Mouse (Mus musculus) liver (tissue): ENCODE measurements around the gene Foxf2.

Source experiments
- DNase-seq: peaks from one replicate; pipeline ENCODE4 v3.0.0-alpha.2; 2020; ENCODE audit warnings: mixed read lengths

Foxf2 gene

GRCm38 (mm10) chr13:31626183-31626801 is 676 bp downstream of the Foxf2 start:
- DNase-seq: peak; percentile 13

- DNase-seq: no peak
These were observed 1.5 kb downstream of the Foxf2 start for GRCm38 (mm10) chr13:31626991-31627625.

DNA sequence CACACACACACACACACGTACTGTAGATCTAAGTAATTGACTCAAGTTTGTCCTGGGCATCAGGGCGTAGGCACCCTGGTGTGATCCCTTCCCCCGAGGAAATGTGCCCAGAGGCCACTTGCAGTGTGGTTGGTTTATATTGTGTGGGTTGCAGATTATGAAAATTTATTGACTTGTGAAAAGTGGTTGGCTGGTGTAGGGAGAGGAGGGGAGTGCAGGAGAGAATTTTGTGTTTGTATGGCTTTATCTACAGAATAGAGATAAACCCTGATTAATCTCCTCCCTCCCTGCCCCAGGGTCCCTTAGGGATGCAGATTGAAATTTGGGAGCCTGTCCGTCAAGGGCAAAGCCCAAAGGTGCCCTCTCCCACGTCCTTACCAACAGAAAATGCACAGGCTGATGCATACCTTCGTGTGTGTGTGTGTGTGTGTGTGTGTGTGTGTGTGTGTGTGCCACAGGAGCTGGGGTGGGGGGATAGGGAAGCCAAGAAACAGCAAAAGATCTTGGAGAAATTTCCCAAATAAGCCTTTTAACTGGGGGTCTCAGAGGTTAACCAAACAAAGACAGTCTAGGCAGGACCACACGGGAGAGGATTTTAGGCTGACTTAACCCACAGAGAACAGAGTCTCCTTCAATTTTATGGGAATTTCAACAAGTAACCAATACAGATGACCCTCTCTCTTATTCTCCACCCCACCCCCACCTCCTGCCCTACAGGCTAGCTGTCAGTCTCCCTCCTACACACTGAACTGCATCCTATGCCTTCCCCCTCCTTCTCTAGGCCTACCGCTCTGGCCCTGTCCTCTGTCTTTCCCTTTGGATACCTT is 2.5 kb downstream of the Foxf2 start:
- DNase-seq: no peak

- DNase-seq: no peak
These were observed 3.1 kb downstream of the Foxf2 start for GRCm38 (mm10) chr13:31628691-31629180.

DNA sequence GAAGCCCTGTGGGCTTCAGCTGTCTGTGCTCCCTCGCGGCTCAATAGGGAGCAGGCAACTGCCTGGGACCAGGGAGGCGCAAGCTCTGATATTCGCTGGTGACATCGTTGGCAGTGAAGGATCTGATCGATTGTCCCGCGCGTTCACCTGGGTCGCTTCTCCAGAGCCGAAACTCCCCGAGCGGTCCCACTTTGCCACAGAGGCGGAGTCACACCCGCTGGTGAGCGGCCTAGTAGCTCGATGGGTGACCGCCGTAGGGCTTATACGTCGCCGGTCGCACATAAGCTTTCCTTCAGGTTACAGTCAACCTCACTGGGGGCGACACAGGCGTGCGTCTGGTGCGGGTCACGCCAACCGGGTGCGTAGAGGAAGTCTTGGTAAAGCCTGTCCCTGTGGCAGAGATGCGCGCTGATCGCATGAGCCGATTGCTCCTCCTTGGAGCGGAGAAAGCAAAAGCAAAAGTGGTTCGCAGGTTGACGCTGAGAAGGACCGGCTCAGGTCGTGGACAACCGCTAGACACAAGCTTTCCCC is 3.8 kb downstream of the Foxf2 start:
- DNase-seq: no peak

DNA sequence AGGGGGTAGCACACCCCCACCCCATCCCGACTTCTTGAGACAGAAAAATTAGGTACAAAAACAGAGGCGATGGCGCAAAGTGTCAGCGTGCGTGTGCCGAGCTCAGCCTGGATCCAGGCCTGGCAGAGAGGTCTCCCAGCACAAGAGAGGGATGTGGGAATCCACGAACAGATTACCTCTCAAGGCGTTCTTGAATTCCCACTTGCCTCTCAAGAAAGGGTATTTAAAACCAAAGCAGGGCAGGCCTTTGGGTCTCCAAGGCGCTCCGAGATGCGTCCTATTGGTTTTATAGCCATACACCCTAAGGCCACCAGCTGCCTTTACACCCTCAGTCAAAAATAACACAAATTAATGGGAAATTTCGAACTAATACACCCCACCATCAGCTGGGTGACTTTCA is 4.4 kb downstream of the Foxf2 start:
- DNase-seq: no peak

GRCm38 (mm10) chr13:31630551-31630950 is 4.9 kb downstream of the Foxf2 start:
- no peak for DNase-seq

GRCm38 (mm10) chr13:31631291-31631690 is 5.7 kb downstream of the Foxf2 start:
- DNase-seq: no peak

- peak; percentile 65 for DNase-seq
These were observed 6.8 kb downstream of the Foxf2 start for GRCm38 (mm10) chr13:31632450-31632849.

DNA sequence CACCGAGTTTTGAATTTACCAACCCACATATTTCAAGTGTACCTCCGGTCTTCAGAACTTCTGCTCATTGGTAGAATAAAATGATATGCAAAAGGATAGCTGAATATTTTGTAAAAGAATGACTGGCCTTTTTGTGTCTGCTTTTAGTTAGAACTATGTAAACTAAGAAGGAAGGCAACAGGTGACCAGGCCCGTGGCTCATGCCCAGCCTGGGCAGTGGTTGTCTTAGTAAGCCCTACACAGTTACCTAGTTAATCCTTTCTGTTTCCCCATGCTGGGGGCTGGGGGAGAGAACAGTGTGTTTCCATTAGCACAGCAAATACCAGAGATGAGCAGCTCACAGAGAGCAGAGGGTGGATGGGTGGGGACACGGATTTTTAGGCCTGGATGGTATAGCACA is 7.6 kb downstream of the Foxf2 start:
- no peak for DNase-seq

- no peak for DNase-seq
These were observed 9.9 kb downstream of the Foxf2 start for GRCm38 (mm10) chr13:31635546-31635945.

DNA sequence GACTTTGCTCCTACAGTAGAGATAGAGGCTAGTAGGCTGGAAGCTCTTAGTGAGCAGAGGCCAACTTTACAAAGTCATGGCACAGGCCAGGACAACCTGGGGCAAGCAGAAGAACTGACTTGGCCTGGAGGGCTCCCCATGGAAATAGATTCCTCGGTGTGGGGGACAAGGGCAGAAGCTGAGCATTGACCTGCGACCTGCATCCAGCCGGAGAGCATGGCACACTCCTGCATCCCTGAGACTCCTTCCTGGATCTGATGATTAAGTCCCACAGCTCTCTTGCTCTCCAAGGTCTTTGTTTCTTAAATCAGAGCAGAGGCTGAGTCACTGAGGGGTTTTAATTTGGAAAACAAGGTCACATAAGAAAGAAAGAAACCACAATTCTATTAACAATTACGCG is 15.9 kb downstream of the Foxf2 start:
- no peak for DNase-seq

DNA sequence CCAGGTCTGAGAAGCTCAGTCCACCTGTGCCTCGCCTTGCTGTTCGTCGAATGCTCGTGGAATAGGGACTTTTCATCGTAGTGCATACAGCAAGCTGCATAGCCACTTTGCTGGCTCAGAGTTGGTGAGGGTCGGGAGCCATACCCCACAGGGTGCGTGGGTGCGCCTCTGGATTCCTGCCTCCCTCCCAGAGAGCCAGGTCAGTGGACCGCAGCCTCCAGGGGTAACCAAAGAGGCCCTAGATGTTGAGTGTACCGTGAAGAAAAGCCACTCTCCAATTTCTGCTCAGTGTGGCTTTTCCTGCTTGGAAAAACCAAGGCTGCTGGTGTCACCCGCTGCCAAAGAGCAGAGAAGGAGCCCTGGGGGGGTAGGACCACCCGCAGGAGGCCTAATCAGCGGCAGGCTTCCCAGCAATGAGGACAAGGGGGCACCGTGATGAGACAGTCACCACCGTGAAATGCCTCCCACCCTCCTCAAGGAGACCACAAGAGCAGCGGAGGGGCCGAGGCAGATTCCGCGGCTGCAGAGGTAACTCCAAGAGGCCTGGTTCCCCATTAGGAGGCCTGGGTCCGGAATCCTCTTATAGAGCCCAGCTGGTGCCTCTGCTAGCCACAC is 26.6 kb downstream of the Foxf2 start:
- DNase-seq: no peak

DNA sequence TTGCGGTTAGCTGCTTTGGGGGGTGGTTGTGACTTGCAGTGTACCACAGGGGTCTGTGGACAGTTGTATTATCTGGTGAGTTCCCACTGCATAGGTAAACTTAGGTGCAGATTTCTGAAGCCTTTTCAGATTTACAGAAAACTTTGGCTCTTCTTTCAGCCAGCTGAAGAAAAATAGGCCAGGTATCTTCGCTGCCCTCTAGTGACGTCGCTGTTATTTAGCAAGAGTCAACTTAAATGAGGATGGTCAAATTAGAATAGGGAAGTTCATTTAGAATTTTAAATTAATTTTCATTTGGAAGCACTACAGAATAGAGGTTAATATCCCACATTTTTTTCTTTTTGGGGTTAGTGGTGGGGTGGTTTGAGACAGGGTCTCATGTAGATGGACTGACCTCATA is 30.6 kb downstream of the Foxf2 start:
- DNase-seq: no peak

DNA sequence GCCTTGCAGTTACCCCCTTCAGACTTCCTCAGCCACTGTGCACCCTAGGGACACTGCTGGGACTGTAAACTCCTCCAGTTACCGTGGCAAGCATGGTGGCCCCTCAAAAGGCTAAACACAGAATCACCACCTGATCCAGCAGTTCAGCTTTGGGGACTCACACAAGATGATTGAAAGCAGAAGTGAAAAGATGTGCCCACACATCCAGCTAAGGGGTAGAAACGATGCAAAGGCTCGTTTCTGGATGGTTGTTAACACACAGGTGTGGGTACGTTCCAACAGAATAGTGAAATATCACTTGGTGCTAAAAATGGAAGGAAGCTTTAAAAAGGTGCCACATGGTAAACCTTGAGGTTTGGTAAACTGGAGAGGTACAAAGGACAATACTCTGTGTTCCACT is 32.6 kb downstream of the Foxf2 start:
- DNase-seq: no peak

GRCm38 (mm10) chr13:31658963-31659362 is 33.3 kb downstream of the Foxf2 start:
- peak; percentile 27 for DNase-seq

GRCm38 (mm10) chr13:31661211-31661610 is 35.6 kb downstream of the Foxf2 start:
- DNase-seq: no peak

DNA sequence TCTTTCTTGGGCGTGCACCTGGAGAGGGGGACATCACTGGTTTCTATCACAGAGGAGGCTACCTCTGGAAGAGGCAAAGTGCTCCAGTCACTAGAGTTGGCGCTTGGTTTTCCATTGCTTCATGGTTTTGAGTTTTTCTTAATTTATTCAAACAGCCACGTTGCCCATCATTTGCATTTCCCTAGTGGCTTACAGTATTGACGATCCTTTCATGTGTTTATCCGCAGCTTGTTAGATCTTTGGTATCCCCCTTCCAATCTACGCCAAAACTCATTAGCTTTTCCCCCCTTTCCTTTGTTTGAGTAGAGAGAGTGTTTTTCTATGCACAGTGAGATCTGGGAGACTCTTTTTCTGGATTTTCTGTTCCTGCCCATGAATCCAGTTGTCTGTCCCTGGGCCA is 39.8 kb downstream of the Foxf2 start:
- DNase-seq: no peak

DNA sequence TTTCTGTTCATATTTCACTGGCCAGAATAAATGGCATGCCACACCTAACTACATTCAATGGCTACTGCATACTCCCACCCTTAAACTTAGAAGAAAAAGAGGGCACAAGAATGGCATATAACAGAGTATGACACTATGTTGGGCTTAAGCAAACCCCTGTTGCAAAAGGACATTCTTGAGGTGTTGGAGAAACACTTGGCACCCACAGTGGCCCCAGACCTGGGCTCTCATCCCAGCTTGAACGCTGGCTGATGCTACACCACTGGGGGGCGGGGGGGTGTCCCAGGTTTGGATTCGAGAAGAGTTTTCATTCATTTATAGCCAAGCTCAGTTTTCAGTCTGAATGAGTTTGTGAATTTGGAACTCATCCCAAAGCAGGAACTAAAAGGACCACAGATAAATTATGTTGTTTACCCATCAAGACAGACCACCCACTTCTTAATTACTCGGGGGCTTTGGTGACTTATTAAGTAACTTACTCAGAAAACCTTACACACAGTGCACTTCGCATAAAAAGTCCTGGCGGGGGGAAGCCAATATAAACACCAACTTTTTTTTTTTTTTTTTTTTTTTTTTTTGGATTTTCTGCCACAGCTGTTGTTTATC is 42.4 kb downstream of the Foxf2 start:
- DNase-seq: no peak

GRCm38 (mm10) chr13:31672093-31672492 is 46.5 kb downstream of the Foxf2 start:
- DNase-seq: no peak
